Mouse (Mus musculus) right cerebral cortex, postnatal 14 days (tissue): ENCODE data around the gene Magi1.

ENCODE experiments used
- DNase-seq: peaks from one replicate; pipeline ENCODE4 v3.0.0; 2022

Magi1 gene

GRCm38 (mm10) chr6:93946612-93947011 is 337.1 kb downstream of the Magi1 start:
- no peak for DNase-seq

GRCm38 (mm10) chr6:93936359-93936758 is 347.4 kb downstream of the Magi1 start:
- no peak for DNase-seq

DNA sequence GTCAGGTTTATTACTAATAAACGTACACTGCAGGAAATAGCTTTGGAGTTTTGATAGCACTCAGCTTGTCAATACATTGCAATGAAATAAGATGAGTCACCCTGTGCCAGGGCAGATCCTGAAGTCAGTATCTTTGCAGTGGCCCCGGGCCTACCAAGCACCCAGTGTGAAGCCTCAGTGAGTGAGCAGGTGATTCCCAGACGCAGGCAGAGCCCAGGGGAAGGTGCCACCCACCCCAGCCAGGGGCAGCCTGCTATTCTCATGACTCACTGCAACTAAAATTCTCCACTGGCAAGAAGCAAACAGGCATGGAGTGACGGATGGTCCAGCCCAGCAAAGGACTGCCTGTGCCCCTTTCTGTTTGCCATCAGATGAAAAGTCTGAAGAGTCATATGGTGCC is 347.9 kb downstream of the Magi1 start:
- no peak for DNase-seq

- DNase-seq = no peak
Observed at GRCm38 (mm10) chr6:93934700-93935099, 349.0 kb downstream of the Magi1 start.

DNA sequence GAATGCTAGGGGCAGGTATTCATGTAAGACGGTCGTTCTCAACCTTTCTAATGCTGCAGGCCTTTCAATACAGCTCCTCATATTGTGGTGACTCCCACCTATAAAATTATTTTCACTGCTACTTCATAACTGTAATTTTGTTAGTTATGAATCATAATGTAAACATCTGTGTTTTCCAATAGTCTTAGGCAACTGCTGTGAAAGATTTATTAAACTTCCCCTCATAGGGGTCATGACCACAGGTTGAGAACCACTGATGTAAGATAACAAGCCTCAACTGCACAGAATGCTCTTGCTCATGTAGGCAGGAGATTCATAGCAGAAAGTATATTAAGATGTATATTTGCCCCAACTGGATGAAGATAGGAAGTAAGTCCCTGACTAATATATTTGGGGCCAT is 359.1 kb downstream of the Magi1 start:
- no peak for DNase-seq

GRCm38 (mm10) chr6:93923972-93924371 is 359.7 kb downstream of the Magi1 start:
- no peak for DNase-seq

- DNase-seq = no peak
Observed at GRCm38 (mm10) chr6:93923351-93923750, 360.4 kb downstream of the Magi1 start.

- no peak for DNase-seq
Observed at GRCm38 (mm10) chr6:93922931-93923330, 360.8 kb downstream of the Magi1 start.

GRCm38 (mm10) chr6:93913226-93913861 is 370.4 kb downstream of the Magi1 start:
- peak; percentile 19 for DNase-seq

GRCm38 (mm10) chr6:93912582-93913225 is 371.0 kb downstream of the Magi1 start:
- DNase-seq = peak; percentile 47

GRCm38 (mm10) chr6:93912003-93912581 is 371.6 kb downstream of the Magi1 start:
- no peak for DNase-seq

DNA sequence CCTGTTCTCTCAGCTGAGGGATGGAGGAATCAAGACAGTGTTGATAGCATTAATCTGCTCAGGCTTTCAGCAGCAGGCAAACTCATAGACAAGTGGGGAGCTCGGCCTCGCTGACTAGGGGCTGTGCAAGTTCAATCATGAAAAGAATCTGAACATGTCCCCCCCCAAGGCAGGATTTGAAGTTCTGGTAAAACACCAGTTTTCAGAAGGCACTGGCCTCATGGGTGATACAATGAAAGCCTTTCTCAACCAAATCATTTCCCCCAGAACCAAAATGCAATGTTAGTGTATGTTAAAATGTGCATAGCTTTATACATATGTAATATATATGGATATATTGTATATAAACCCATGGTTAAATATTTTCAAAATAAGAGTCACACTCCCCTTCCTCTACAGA is 372.3 kb downstream of the Magi1 start:
- DNase-seq = no peak

DNA sequence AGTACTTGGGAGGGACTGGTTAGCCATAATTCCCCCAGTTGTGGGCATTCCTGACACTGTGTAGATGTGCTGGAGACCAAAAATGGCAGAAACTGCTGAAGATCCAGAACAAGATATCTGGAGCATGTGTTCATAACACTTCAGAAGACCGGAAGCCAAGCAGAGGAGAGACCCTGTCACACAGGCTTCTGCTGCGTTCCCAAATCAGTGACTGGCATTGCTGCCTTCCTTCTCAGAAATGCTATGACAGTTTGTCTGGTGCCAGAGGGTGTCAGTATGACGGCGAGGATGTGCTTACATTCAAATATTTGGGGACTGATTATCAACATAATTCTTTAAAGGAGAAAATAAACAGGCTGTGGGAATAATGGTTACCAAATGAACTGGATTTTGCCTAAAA is 373.7 kb downstream of the Magi1 start:
- no peak for DNase-seq

GRCm38 (mm10) chr6:93904987-93905386 is 378.7 kb downstream of the Magi1 start:
- DNase-seq = no peak

DNA sequence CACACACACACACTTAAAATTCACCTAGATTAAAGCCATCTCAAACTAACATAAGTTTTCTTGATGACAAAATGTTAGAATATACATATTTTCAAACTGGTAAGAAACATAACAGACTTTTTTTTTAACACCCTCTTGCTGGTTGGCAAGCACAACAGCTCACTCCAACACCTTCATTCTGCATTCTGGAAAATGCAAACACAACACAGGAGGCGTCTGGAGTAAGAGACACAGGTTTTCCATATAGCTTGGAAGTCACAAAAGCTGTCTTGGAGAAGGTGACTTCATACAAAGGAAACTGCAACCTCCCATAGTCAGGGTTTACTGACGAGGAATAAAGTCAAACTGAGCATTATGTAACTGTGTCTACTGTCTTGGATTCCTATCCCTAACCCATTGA is 381.5 kb downstream of the Magi1 start:
- DNase-seq = no peak

- DNase-seq = no peak
Observed at GRCm38 (mm10) chr6:93901408-93901807, 382.3 kb downstream of the Magi1 start.

DNA sequence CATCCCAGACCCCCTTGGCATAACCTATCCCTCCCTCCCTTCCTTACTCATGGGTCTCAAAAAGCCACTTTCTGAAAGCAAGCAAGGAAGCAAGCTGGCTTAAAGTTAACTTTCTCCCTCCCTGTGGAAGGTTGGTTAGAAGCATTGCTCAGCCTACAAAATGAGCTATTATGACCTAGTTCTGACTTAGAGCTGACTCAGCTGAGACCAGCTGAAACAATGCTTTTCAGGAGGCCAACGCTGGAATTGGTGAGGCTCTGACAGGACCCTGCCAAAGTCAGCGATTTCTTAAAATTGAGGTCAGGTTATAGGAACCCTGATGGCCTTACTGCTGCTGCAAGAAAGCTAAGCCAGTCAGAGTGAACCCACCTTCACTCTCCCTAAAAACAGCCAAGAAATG is 386.2 kb downstream of the Magi1 start:
- no peak for DNase-seq

DNA sequence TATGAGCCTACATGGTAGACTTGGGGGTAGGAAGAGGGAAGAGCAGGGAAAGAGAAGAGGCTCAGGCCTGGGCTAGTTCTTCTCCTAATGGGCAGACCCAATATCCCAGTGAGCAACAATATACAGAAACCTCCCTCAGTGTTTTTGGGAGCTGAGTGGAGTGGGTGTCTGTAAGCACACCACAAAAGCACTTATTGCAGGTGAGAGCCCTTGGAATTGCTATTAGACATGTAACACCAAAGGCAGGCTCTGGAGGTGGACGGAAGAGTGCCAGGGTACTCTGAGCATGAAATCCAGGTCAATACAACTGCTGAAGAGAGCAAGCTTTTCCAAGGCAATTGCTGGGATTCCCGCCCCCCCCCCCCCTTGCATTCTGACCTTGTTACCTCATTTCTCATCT is 388.0 kb downstream of the Magi1 start:
- DNase-seq = no peak

DNA sequence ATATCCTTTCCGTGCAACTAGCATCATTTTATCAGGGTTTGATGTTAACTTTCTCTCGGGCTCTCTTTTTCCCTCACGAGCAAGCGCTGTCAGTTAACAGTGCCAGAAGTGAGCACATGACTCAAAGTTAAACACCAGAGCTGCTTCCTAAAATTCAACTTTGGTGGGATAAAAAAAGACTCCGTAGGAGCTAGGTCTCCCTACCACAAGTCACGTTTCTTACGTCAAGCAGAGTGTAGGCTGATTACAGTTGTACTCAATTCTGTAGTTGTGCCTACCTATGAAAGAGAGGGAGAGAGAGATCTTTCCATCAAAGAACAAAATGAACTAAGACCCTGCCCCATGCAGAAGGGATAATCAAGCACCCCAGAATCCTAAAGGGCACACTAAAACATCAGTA is 389.8 kb downstream of the Magi1 start:
- DNase-seq = no peak

- DNase-seq = no peak
Observed at GRCm38 (mm10) chr6:93892922-93893321, 390.8 kb downstream of the Magi1 start.

DNA sequence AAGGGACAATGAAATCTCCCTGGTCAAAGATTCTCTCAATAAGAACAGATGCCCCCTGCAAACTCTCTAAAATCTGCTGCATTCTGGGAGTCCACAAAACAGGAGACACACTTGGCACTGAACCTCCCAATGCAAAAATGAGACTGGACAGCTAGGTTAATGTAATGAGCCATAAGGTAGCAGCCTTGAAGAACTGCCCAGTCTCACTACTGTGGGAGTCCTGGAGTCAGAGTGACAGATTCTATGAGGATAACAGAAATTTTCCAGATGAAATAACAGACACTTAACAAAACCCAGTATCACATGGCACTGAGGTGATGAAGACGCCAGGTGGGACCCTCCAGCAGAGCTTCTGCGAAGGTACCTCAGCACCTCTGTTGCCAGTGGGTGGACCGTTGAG is 393.7 kb downstream of the Magi1 start:
- DNase-seq = no peak

GRCm38 (mm10) chr6:93877337-93877736 is 406.4 kb downstream of the Magi1 start:
- DNase-seq = no peak

- no peak for DNase-seq
Observed at GRCm38 (mm10) chr6:93874936-93875335, 408.8 kb downstream of the Magi1 start.

- DNase-seq = no peak
Observed at GRCm38 (mm10) chr6:93874376-93874775, 409.3 kb downstream of the Magi1 start.

- DNase-seq = no peak
Observed at GRCm38 (mm10) chr6:93873536-93873935, 410.2 kb downstream of the Magi1 start.
